Mouse (Mus musculus) brain, embryonic 14.5 days (tissue): ENCODE results near the gene Shtn1.

ENCODE experiments used
- CTCF ChIP-seq: fragments of 200-500 bp; IDR thresholded peaks from 2 replicates; pipeline ENCODE4 v1.5.1; 2012; ENCODE audit warnings: inconsistent platforms, mild to moderate bottlenecking, moderate library complexity, borderline replicate concordance; ENCODE audit not compliant: insufficient read depth, insufficient read length; ENCODE audit errors: extremely low read depth
- POLR2A ChIP-seq: fragments of 200-500 bp; IDR thresholded peaks from 2 replicates; pipeline ENCODE4 v1.6.1; 2012; ENCODE audit warnings: mild to moderate bottlenecking, inconsistent platforms, borderline replicate concordance; ENCODE audit not compliant: poor library complexity, insufficient read depth, insufficient read length, severe bottlenecking; ENCODE audit errors: extremely low read depth

- TF ChIP-seq CTCF: no peak
- TF ChIP-seq POLR2A: peak; percentile 61; the same call in 1 of the 2 replicates
Measured at GRCm38 (mm10) chr19:58942841-58943828, 132.8 kb downstream of the Shtn1 start, which contains the start of the genes Eno4 and Hspa12a.
